Mouse (Mus musculus) ovary, adult 18-20 months (tissue): ENCODE measurements at regions not wholly inside any gene's neighbourhood (a gene's known extent, or its start where the extent isn't known, plus 50 kb on each side); places are given as distances from the start of the nearest gene placed in this dataset.

Source experiments
- DNase-seq: peaks from one replicate; pipeline ENCODE4 v3.0.0; 2022; ENCODE audit warnings: low spot score, mixed read lengths

GRCm38 (mm10) chr11:111838996-111839395 lies 773.0 kb downstream of the Kcnj2 start:
- DNase-seq = no peak

- DNase-seq = no peak
These were observed 777.8 kb downstream of the Kcnj2 start for GRCm38 (mm10) chr11:111843728-111844258.

- no peak for DNase-seq
These were observed 778.5 kb downstream of the Kcnj2 start for GRCm38 (mm10) chr11:111844382-111845027.

GRCm38 (mm10) chr11:111857288-111857687 lies 791.3 kb downstream of the Kcnj2 start:
- no peak for DNase-seq

- DNase-seq = no peak
These were observed 792.1 kb downstream of the Kcnj2 start for GRCm38 (mm10) chr11:111858111-111858510.

GRCm38 (mm10) chr11:111865143-111865542 lies 799.2 kb downstream of the Kcnj2 start:
- no peak for DNase-seq

- no peak for DNase-seq
These were observed 809.4 kb downstream of the Kcnj2 start for GRCm38 (mm10) chr11:111875406-111875805.

- DNase-seq = no peak
These were observed 814.2 kb downstream of the Kcnj2 start for GRCm38 (mm10) chr11:111880146-111880545.

GRCm38 (mm10) chr11:111890026-111890425 lies 824.1 kb downstream of the Kcnj2 start:
- no peak for DNase-seq

GRCm38 (mm10) chr11:111893861-111894260 lies 827.9 kb downstream of the Kcnj2 start:
- DNase-seq = no peak

- no peak for DNase-seq
These were observed 829.5 kb downstream of the Kcnj2 start for GRCm38 (mm10) chr11:111895221-111896200.

GRCm38 (mm10) chr11:111897001-111897400 lies 831.0 kb downstream of the Kcnj2 start:
- DNase-seq = no peak

GRCm38 (mm10) chr11:111904086-111904485 lies 838.1 kb downstream of the Kcnj2 start:
- DNase-seq = no peak

GRCm38 (mm10) chr11:111913891-111914290 lies 847.9 kb downstream of the Kcnj2 start:
- DNase-seq = no peak

GRCm38 (mm10) chr11:111926336-111926735 lies 855.7 kb upstream of the Sox9 start:
- DNase-seq = no peak

GRCm38 (mm10) chr11:111929366-111929765 lies 852.7 kb upstream of the Sox9 start:
- no peak for DNase-seq

- DNase-seq = no peak
These were observed 850.0 kb upstream of the Sox9 start for GRCm38 (mm10) chr11:111932052-111932451.

GRCm38 (mm10) chr11:111944282-111944681 lies 837.7 kb upstream of the Sox9 start:
- DNase-seq = peak; percentile 5

GRCm38 (mm10) chr11:111945806-111946205 lies 836.2 kb upstream of the Sox9 start:
- no peak for DNase-seq

- DNase-seq = no peak
These were observed 834.4 kb upstream of the Sox9 start for GRCm38 (mm10) chr11:111947671-111948070.

GRCm38 (mm10) chr11:111953421-111953820 lies 828.6 kb upstream of the Sox9 start:
- no peak for DNase-seq

- no peak for DNase-seq
These were observed 824.2 kb upstream of the Sox9 start for GRCm38 (mm10) chr11:111957721-111958287.
